Mouse (Mus musculus) retina, embryonic 14.5 days (tissue): ENCODE results near the gene 4833439L19Rik.

ENCODE experiments used
- DNase-seq: peaks from one replicate; pipeline ENCODE4 v3.0.0-alpha.2; 2015; ENCODE audit warnings: low spot score

4833439L19Rik gene

DNA sequence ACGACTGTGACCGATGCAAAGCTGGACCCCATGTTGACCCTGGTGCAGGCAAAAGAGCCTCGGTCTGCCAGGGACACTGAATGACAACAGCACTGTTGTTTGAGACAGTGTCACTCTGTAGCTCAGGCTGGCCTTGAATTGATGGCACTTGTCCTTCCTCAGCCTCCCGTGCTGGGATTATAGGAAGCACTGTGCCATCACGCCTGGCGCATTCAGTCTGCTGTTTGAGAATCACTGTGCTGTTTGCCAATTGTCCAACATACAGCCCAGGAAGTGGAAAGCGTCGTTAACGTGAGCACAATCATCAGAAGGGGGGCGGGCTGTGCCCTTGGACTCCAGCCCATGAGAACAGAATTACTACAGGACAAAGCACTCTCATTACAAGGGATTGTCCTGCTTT lies 16.9 kb upstream of the 4833439L19Rik start:
- no peak for DNase-seq

DNA sequence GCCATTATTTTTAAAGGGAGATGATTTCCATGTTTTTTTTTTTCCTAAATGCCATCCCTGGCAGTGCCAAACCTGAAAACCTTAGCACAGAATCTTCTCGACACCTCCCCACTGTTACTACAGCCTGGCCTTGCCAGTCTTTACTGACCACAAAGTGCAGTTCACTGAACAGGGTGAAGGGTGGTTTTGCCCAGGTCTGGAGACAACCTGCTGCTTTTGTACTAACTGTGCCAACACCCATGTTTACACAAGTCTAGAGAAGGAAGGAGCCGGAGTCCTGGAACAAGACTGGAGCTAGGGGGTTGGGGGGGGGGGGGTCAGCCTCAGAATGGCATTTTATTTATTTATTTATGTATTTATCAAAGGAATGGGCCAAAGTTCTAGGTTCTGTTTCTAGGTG lies 16.1 kb upstream of the 4833439L19Rik start:
- DNase-seq: no peak

- no peak for DNase-seq
These were observed 12.6 kb upstream of the 4833439L19Rik start for GRCm38 (mm10) chr13:54577652-54578507.

- no peak for DNase-seq
These were observed 10.3 kb upstream of the 4833439L19Rik start for GRCm38 (mm10) chr13:54575489-54575888.

- DNase-seq: peak; percentile 84
These were observed 9.7 kb upstream of the 4833439L19Rik start, which contains the start of gene Arl10 for GRCm38 (mm10) chr13:54574854-54575481. Gene Arl10 (plus strand): TSS chr13:54575015.

GRCm38 (mm10) chr13:54572621-54573020 lies 7.4 kb upstream of the 4833439L19Rik start:
- DNase-seq: no peak

DNA sequence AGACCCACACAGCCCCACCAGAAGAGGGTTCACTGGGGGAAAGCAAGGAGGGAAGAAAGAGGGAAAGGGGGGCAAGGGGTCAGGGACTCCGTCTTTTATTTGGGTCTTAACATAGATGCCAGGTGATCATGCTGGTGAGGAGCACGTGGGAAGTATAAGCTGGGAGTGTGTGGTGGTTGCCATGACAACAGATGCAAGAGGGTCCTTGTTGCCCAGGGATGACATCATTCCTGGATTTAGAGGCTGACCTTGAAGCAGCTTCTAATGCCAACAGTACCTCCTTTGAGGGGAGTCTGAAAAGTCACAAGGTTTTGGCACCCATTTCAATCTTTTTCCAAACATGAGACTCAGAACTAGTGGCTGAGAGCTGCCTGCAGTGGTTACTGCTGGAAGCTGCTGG lies 6.4 kb upstream of the 4833439L19Rik start:
- no peak for DNase-seq

DNA sequence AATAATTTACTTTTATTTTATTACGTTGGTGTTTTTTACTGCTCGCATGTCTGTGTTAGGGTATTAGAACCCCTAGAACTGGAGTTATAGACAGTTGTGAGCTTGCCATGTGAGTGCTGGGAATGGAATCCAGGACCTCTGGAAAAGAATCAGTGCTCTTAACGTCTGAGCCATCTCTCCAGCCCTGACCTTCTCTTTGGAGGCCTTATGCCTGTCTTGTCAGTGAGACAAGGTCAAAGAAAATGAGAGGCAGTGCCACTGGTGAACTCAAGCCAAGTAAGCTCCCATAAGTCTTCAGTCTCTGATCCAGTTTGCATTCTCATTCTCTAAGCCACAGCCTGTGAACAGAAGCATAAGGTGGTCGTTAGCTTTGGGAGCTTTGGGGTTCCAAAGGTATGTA lies 5.5 kb upstream of the 4833439L19Rik start:
- no peak for DNase-seq

- no peak for DNase-seq
These were observed 4.0 kb upstream of the 4833439L19Rik start for GRCm38 (mm10) chr13:54569282-54569681.

- DNase-seq: no peak
These were observed 3.1 kb upstream of the 4833439L19Rik start for GRCm38 (mm10) chr13:54568380-54568779.

DNA sequence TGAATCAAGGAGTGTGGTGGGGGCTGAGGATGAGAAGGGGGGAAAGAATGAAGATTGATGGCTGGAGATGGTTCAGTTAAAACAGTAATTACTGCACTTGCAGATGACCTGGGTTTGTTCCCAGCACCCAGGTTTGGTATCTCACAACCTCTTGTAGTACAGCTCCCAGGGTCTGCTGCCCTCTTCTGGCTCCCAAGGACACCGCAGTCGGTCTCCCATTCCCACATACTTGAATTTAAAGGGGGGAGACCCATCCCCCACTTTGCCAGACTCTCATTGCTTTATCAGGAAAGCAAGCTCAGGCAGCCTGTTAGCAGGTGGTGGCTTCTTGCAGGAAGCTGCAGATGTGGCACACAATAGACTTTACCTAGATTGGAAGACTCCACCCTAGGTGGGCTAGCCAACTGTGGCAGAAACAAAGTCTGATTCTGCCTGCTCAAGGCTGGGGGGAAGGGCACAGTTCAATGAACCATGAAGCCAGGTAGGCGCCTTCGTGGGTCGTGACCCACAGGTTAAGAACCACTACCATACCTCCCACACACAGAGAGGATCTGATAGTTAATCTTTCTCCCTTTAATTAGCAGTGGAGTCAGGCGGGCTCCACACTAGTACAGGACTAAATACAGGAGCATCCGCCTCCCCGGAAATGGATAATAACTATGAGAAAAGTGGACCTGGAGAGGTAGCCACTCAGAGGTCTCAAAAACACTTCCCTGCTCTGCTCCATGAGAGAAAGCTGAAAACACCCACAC lies 535 bp upstream of the 4833439L19Rik start:
- DNase-seq: peak; percentile 71

DNA sequence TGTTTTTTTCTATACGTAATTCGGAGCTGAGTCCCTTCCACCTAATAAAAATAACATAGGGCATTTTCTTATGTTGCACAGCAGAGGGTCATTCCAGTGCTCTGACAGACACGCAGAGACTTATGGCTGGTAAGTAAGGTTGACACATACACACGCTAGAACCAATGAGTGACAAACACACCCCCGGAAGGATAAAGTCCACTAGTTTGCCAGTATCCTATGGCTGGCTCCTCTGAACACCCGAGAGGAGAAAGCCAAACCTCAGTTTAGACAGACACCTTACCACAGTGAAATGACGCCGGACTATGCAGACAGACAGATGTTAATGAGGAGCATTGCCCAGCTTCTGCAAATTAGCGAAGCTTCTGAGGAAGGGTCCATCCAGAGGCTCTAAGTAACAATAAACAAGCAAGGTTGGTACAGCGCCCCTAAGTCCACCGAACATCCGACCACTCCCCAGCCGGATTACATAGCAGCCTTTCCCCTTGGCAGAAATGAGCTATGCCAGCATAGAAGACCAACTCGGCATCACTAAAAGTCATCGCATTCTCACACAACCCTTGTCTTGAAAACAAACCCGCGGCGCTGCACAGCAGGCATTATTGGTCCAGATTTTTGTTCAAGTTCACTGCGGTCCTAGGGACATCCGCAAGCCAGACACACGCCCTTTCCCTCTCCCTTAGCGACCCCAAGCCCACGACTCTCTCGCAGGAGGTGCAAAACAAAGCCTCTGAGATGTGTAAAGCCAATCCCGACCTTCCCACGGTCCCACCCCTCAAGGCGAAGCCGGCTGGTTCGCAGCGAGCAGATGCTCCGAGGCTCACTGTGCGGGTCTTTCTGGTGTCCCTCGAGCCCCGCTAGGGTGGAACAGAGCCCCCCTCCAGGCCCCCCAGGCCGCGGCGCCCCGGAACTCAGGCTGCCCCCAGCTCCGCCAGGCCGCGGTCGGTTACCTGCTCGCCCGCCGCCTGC lies 719 bp downstream of the 4833439L19Rik start:
- DNase-seq: peak; percentile 32

GRCm38 (mm10) chr13:54562562-54562961 lies 2.7 kb downstream of the 4833439L19Rik start:
- no peak for DNase-seq

DNA sequence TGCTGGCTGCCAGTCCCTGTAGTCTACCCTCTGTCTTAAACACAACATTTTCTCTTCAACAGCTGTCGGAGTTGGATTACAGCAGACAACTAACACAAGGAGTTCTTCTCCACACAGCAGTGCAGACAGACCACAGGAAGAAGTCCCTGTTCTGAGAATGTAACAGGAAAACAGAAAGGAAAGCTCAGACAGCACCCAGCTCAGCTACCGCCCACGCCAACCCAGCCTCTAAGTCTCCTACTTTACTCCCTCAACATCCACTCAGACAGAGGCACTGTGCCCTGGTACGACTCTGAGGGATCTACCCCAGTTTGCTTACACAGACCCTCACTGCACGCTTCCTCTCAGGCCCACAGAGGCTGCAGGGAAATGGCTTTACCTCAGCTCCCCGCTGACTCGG lies 4.6 kb downstream of the 4833439L19Rik start:
- no peak for DNase-seq

DNA sequence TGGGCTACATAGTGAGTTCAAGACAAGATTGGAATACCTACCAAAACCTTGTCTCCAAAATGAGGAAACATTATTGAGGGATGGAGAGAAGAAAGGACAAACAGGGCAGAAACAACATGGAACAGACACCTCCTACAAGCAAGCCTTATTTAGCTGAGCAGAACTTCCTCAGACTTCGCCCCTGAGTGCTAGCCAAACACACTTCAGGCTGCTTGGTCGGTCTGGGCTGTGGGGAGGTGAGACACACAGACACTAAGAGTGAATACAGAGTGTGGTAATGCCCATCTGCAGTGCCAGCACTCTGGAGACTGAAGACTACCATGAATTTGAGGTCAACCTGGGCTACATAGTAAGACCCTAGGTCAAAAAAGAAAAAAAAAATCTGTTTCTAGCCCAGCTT lies 5.6 kb downstream of the 4833439L19Rik start:
- DNase-seq: no peak

- DNase-seq: no peak
These were observed 7.6 kb downstream of the 4833439L19Rik start for GRCm38 (mm10) chr13:54557652-54558051.

GRCm38 (mm10) chr13:54556796-54557195 lies 8.4 kb downstream of the 4833439L19Rik start:
- DNase-seq: no peak

DNA sequence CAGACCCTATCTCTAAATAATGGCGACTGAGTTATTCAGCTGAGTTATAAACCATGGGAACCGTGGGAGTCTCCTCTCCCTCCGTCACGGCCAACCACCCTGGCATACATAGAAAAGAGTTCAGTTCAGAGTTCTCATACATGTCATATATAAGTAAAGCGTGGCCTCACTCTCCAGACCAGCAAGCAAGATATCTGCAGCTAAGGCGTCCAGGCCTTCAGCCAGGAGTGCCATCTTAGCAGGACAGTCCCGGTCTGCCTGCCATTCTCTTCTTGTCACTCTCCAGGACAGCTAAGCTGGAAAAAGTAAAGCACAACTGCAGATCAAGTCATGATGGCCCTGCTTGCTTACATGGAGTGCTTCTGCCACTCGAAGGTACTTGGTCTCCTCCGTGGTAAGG lies 9.1 kb downstream of the 4833439L19Rik start:
- no peak for DNase-seq

DNA sequence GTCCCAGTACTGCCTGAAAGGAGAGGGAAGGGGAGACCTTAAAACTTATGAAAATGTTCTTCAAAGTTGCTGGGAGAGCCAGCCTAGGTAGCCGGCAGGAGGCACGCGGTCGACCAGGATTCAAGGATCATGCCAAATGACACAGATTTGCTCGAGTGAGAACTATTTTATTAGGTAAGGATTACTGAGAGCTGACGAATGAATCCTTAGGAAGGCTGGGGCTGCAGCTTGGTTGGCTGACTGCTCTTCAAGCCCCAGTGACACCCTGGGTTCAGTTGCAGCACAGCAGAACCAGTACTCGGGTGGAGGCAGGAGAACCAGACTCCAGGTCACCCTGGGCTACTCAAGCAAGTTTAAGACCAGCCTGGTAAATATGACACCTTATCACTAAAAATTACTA lies 17.2 kb downstream of the 4833439L19Rik start:
- no peak for DNase-seq

- no peak for DNase-seq
These were observed 33.1 kb downstream of the 4833439L19Rik start for GRCm38 (mm10) chr13:54532134-54532533.

DNA sequence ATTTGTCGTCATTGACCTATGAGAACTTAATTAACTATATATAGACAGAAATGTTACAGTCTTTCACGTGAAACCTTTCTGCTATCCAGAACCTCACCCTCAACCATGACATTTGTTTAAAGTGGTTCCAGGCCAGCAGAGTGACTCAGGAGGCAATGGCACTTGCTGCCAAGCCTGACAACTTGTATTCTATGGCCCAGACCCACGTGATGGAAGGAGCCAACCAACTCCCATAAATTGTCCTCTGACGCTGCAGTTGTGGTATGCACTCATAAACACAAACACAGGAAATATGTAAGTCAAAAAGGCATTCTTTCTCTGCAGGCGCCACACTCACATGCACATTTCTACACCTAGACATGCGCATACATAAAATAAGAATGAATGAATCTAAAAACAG lies 38.1 kb downstream of the 4833439L19Rik start:
- DNase-seq: no peak

DNA sequence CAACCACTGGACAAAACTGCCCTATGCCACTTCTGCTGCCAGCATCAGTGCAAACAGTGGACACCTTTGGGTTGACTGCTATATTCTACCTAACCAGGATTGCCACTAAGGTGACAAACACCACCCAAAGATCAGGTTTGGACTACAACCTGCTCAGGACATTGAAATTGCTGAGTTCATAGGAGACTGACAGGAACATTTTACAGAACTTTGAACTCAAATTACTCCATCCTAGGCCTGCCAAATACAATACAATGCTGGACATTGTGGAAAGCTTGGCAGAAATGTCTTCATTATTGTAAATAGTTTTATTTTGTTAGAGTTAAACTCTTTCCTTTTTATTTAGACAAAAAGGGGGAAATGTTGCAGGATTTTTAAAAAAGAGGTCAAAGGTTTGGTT lies 44.1 kb downstream of the 4833439L19Rik start:
- no peak for DNase-seq
